Mouse (Mus musculus): Measurements from ENCODE around the gene Kdm5a. TPM values are rescaled to one million over a fixed set of nuclear protein-coding genes. Genes with fewer than 3 reads are reported as not detected.

The Kdm5a gene
- polyA plus RNA-seq, 1 experiment, result 9.4 TPM

- H3K4me1 ChIP-seq (ENCODE audit: control insufficient read depth, insufficient read depth, low read length), result no peaks in the 10 kb centered on the region; the same call in 1 of the 2 replicates
- H3K4me3 ChIP-seq (ENCODE audit: insufficient read depth, low read length), result peak overlapping the region; percentile 94
- TF ChIP-seq CTCF (IDR thresholded peaks at IDR 0.05; ENCODE audit: extremely low read depth, insufficient read depth, low read length) (no peak), POLR2A (IDR thresholded peaks at IDR 0.05; ENCODE audit: extremely low read depth, insufficient read depth, low read length) (no peak)
- peak overlapping the region; percentile 98 for H3K27ac ChIP-seq (ENCODE audit: insufficient read depth, low read length)
Observed at GRCm38 (mm10) chr6:120492499-120493373, 128.8 kb downstream of the Kdm5a start.

GRCm38 (mm10) chr6:120493374-120494181 is 129.7 kb downstream of the Kdm5a start, which contains the start of gene Tmem121b:
TSS of gene Tmem121b (minus strand) at chr6:120493807.
- H3K27ac ChIP-seq (ENCODE audit: insufficient read depth, low read length), result peak within 1 kb of the TSS; percentile 98
- no peaks in the 10 kb centered on the region; the same call in 1 of the 2 replicates for H3K4me1 ChIP-seq (ENCODE audit: control insufficient read depth, insufficient read depth, low read length)
- H3K4me3 ChIP-seq (ENCODE audit: insufficient read depth, low read length), result peak within 1 kb of the TSS; percentile 94
- TF ChIP-seq POLR2A (IDR thresholded peaks at IDR 0.05; ENCODE audit: extremely low read depth, insufficient read depth, low read length) (peak; percentile 34; the same call in 1 of the 2 replicates), CTCF (IDR thresholded peaks at IDR 0.05; ENCODE audit: extremely low read depth, insufficient read depth, low read length) (no peak)

Other genes with a start within 250 kb of the Kdm5a start
- gene D330020A13Rik, start 69.8 kb upstream of the Kdm5a start, polyA plus RNA-seq (2012; rRNA removed), result 0.13 TPM in 1 of 2 replicates, not detected in the other
- gene B4galnt3, start 69.6 kb upstream of the Kdm5a start, polyA plus RNA-seq (2012; rRNA removed), result 0.58 and 0.70 TPM in 2 replicates
- 6.0 and 7.5 TPM in 2 replicates for gene Ccdc77, start 250 bp downstream of the Kdm5a start, polyA plus RNA-seq (2012; rRNA removed)
- 16.6 and 17.9 TPM in 2 replicates for gene Il17ra, start 99.1 kb downstream of the Kdm5a start, polyA plus RNA-seq (2012; rRNA removed)
- 39.3 and 40.5 TPM in 2 replicates for gene Tmem121b, start 129.7 kb downstream of the Kdm5a start, polyA plus RNA-seq (2012; rRNA removed)
- gene Hdhd5, start 167.2 kb downstream of the Kdm5a start, polyA plus RNA-seq (2012; rRNA removed), result 45.6 and 46.9 TPM in 2 replicates